Mouse (Mus musculus) cerebellum, adult 2 months (tissue): Measurements from ENCODE around the gene Aatk. TPM values are rescaled to one million over a fixed set of nuclear protein-coding genes. Genes with fewer than 3 reads are reported as not detected.

Experiments used
- DNase-seq, 2 experiments: peaks; one replicate each; pipeline ENCODE4 v3.0.0; 2021
- H3K27ac ChIP-seq: fragments of 200-500 bp; 2 replicates; pipeline ENCODE4 v1.5.1; 2012; ENCODE audit warnings: low read length, control low read depth, inconsistent platforms; ENCODE audit not compliant: insufficient read depth
- H3K27me3 ChIP-seq: fragments of 200-500 bp; 2 replicates; pipeline ENCODE4 v1.6.1; 2012; ENCODE audit warnings: inconsistent platforms, mild to moderate bottlenecking, low read length, moderate library complexity; ENCODE audit not compliant: control insufficient read depth, insufficient read depth
- H3K4me1 ChIP-seq: fragments of 200-500 bp; 2 replicates; pipeline ENCODE4 v1.6.1; 2011; ENCODE audit warnings: low read length; ENCODE audit not compliant: control insufficient read depth, insufficient read depth
- H3K4me3 ChIP-seq: fragments of 200-500 bp; replicated peaks from 2 replicates; pipeline ENCODE3; 2011; ENCODE audit warnings: mild to moderate bottlenecking, low read depth, low read length, control low read depth; ENCODE audit not compliant: insufficient read depth
- CTCF ChIP-seq: fragments of 200-500 bp; IDR thresholded peaks from 2 replicates; pipeline ENCODE4 v1.5.1; 2011; ENCODE audit warnings: low read depth, mild to moderate bottlenecking, control low read depth, low read length, moderate library complexity, borderline replicate concordance; ENCODE audit not compliant: insufficient read depth
- POLR2A ChIP-seq: fragments of 200-500 bp; IDR thresholded peaks from 2 replicates; pipeline ENCODE4 v1.6.1; 2011; ENCODE audit warnings: low read length, control low read depth, borderline replicate concordance; ENCODE audit not compliant: insufficient read depth
- WGBS: fragments of 180-500 bp; shearing (Covaris S2); methylation state at CpG from one replicate; pipeline ENCODE4 v1.1.7; 2018; 5-methylcytosine and 5-hydroxymethylcytosine counted together
- polyA plus RNA-seq: library from polyadenylated mRNA; depleted of rRNA; stranded (reverse); fragments of >200 nt; gene quantifications from 2 replicates; pipeline ENCODE4 v1.2.3, GENCODE M21; 2012

Gene Aatk
- polyA plus RNA-seq, 1 experiment = 298 TPM

DNA sequence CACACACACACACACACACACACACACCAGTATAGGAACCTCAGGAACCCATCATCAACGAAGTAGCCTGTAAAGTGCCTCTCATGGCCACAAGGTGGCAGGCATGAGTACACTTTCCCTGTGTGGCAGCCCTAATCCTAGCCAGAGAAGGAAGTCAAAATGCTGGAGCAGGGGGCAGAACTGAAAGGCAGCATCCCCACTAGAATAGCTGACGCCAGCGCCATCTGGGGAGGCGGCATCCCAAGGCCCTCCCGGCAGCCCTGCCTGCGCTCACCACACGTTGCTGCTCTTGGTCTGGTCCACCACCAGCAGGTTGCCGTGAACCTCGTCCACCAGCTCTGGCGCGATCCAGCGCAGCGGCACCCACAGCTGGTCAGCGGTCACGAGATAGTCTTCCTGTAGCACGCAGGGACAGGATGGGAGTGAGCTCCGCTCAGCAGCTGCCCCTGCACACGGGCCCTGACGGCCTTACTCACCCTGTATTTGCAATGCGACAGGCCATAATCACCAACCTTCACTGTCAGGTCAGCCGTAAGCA, 33.7 kb downstream of the Aatk start:
- peak; percentile 82 for TF ChIP-seq CTCF
- no peak for TF ChIP-seq POLR2A
- DNase-seq = peak; percentile 87 to 90
- Histone ChIP-seq H3K4me1 (peaks cover 49% of the 10 kb centered on the region), H3K27me3 (no peaks in the 10 kb centered on the region), H3K27ac (peak overlapping the region; percentile 6), H3K4me3 (no peak overlapping the region)
- WGBS = 4% methylated on average over 21 of the region's 21 CpGs

DNA sequence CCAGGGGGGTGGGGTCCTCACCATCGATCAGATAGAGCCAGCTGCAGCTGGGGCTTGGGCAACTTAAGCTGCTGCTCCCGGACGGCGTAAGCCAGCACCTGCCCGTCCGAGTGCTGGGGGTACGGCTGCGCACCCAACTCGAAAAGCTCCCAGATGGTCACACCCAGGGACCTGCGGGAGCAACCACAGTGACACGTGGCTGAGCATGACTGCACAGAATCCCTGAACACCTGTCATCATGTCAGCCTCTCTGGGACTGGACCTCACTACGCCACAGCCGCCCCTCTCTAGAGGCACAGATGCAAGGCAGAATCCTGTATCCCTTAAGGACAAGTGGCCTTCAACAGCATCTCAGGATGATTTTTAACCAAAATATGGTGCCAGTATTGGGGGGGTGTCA, 34.3 kb downstream of the Aatk start:
- Histone ChIP-seq H3K4me1 (peaks cover 53% of the 10 kb centered on the region), H3K27me3 (no peaks in the 10 kb centered on the region), H3K27ac (no peak overlapping the region), H3K4me3 (no peak overlapping the region)
- WGBS = 12% methylated on average over 13 of the region's 13 CpGs
- TF ChIP-seq CTCF (no peak), POLR2A (no peak)
- peak in 1 of 2 experiments; percentile 52 for DNase-seq

DNA sequence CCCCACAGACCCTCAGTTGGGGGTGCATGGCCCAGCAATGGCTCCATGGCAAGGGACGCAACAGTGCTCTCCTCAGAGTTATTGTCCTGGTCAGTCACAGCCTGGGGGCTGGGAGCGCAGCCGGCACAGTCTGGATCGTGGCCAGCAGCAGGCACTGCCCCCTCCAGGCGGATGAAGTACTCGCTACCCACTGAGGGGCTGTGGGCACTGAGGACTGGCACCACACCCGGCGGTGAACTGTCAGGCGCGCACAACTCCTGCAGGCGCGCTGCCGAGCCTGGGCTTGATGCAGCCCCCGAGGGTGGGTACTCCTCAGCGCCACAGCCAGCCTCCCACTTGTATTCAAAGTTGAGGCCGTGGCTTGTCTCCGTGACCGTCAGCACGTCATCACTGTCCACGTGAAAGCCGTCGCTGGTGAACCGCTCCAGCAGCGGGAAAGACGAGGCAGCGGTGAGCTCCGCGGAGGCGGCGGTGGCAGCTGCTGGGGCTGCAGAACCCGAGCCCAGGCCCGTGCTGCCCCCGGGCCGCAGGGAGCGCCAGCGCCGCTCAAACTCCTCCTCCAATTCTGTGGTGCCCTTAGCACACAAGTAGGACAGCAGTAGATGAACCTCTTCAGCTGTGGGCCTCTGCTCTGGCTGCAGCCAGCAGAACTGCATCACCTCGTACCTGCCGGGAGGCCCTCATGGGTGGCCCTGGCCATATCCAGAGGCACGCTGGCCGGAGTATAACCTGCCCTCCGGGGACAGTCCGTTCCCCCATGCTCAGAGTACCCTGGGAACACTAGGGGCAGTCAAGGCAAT, 35.0 kb downstream of the Aatk start:
- peak; percentile 58 to 66 for DNase-seq
- H3K27ac ChIP-seq = peak overlapping the region; percentile 14; the same call in 1 of the 2 replicates

DNA sequence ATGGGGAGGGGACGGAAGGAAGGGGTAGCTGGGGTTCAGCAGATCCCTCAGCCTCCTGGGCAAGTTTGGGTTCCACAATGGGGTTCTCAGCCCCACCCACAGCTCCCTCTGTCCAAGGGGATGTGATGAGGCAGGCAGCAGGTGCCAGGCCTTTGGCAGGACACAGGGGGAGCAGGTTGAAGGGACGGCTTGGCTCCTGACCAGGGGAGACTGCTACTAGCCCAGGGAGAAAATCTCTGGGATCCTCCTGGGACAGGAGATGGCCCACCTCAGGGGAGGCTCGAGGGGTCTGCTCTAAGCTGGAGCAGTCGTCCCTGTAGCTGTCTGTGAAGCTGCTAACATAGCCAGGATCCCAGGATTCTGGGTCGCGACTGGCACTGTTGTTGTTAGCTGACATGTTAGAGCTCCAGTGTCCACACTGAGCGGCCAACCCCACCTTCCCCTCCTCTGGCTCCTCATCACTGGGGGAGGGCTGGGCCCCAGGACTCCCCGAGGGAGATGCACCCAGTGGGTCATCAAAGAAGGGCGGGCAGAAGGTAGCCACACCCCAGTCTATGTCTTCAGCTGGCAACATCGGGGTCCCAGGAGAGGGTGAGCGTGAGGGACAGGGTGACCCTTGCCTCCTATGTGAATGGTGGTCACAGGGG, 35.7 kb downstream of the Aatk start:
- H3K4me3 ChIP-seq = no peak overlapping the region
- TF ChIP-seq POLR2A (no peak), CTCF (no peak)

More for the DNA sequence above, 35.0 kb downstream of the Aatk start:
- H3K4me3 ChIP-seq = no peak overlapping the region
- WGBS = 50% methylated on average over 43 of the region's 43 CpGs
- TF ChIP-seq CTCF = peak; percentile 21; the same call in 1 of the 2 replicates
- TF ChIP-seq POLR2A = no peak
- H3K27me3 ChIP-seq = no peaks in the 10 kb centered on the region
- peaks cover 53% of the 10 kb centered on the region for H3K4me1 ChIP-seq

DNA sequence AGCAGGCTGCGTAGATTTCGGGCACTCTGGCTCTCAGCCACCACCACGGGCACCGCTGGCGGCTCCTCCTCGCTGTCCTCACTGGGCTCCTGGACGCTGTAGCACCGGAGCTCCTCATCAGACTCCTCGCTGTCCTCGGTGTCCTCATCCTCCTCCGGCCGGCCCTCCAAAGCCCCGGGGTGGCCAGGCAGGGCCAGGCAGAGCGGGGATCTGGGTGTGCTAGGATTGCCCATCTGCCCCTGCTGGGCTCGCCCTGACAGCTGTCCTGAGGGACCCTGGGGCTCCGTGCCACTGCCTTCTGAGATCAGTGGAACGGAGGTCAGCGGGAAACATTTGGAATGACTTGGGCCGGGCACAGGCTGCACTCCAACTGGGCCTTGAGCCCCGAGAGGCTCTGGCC, 37.0 kb downstream of the Aatk start:
- TF ChIP-seq POLR2A (no peak), CTCF (no peak)
- peak; percentile 45 to 58 for DNase-seq
- peaks cover 68% of the 10 kb centered on the region for H3K4me1 ChIP-seq
- WGBS = 11% methylated on average over 20 of the region's 20 CpGs
- H3K27ac ChIP-seq = no peak overlapping the region; the same call in 1 of the 2 replicates
- H3K4me3 ChIP-seq = no peak overlapping the region
- H3K27me3 ChIP-seq = no peaks in the 10 kb centered on the region

More for the DNA sequence above, 35.7 kb downstream of the Aatk start:
- H3K27ac ChIP-seq = peak overlapping the region; percentile 14; the same call in 1 of the 2 replicates
- WGBS = 52% methylated on average over 11 of the region's 11 CpGs
- peak; percentile 57 to 60 for DNase-seq
- peaks cover 55% of the 10 kb centered on the region for H3K4me1 ChIP-seq
- no peaks in the 10 kb centered on the region for H3K27me3 ChIP-seq

DNA sequence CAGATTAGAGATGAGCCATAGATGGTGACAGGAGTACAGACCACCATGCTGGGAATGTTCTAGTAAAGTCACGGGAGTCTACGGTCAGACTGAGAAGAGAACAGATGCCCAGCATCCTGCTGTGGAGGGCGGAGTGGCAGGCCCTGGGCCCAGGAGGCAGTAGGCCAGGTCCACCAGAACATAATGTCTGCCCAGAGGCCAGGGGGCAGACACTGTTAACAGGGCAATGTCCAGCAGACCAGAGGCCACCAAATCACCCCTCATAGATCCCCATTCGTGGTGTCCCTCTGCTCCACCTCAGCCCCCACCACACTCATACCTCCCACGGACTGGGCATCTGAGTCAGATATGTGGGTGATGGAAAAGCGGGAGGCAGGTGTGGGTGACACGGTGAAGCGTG, 38.0 kb downstream of the Aatk start:
- no peak for DNase-seq
- no peak overlapping the region for H3K4me3 ChIP-seq
- peaks cover 76% of the 10 kb centered on the region for H3K4me1 ChIP-seq
- TF ChIP-seq CTCF (no peak), POLR2A (no peak)
- H3K27ac ChIP-seq = no peak overlapping the region
- no peaks in the 10 kb centered on the region for H3K27me3 ChIP-seq
- 33% methylated on average over 8 of the region's 8 CpGs for WGBS

DNA sequence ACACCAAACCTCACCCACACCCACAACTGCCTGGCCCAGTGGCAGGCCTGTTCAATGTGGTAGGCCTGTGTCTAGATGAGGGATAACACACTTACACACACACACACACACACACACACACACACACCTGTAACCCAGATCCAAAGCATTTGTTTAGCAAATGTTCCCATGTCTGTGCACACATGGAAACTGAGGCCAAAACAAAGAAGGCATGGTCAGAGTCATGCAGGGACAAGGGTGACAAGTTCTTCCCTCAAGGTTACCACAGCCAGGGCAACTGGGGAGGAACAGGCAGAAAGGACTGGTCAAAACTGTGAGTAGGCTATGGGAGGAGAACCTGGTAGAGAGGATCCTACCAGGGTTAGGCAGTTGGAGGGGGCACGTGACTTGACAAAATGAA, 38.5 kb downstream of the Aatk start:
- no peak for TF ChIP-seq POLR2A
- Histone ChIP-seq H3K4me1 (peaks cover 78% of the 10 kb centered on the region), H3K4me3 (no peak overlapping the region), H3K27me3 (no peaks in the 10 kb centered on the region), H3K27ac (no peak overlapping the region)
- no peak for DNase-seq
- 77% methylated on average over 1 of the region's 1 CpGs for WGBS

DNA sequence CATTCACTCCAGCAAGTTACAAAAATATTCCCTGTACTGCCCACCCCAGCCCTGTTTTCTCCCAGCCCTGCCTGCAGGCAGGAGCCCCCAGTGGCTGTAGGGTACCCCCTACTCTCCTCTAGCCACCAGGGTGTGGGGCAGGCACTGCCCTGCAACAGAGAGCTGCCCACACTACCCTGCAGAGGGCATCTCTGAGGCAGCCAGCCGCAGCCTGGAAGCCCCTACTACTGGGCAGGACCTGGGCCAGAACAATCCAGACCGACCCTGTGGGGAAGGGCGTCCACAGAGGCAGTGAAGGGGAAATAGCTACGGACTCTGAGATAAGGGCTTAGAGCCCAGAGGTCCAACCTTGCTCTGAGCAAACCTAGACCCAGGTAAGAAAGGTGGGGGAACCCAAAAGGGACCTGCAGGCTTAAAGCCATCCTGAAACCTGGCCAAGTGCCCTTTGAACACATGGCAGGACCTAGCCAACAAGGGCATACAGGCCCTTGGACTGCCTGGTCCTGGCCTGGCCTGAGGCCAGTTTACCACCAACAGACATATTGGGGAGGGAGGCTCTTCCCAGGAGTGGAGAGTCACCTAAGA, 39.4 kb downstream of the Aatk start:
- TF ChIP-seq CTCF = no peak
- peaks cover 80% of the 10 kb centered on the region for H3K4me1 ChIP-seq
- peak in 1 of 2 experiments; percentile 37 for DNase-seq
- 20% methylated on average over 4 of the region's 4 CpGs for WGBS
- no peak overlapping the region for H3K27ac ChIP-seq
- H3K27me3 ChIP-seq = no peaks in the 10 kb centered on the region
- H3K4me3 ChIP-seq = no peak overlapping the region
